Mouse (Mus musculus): Measurements from ENCODE around the gene Rusc2.

DNA sequence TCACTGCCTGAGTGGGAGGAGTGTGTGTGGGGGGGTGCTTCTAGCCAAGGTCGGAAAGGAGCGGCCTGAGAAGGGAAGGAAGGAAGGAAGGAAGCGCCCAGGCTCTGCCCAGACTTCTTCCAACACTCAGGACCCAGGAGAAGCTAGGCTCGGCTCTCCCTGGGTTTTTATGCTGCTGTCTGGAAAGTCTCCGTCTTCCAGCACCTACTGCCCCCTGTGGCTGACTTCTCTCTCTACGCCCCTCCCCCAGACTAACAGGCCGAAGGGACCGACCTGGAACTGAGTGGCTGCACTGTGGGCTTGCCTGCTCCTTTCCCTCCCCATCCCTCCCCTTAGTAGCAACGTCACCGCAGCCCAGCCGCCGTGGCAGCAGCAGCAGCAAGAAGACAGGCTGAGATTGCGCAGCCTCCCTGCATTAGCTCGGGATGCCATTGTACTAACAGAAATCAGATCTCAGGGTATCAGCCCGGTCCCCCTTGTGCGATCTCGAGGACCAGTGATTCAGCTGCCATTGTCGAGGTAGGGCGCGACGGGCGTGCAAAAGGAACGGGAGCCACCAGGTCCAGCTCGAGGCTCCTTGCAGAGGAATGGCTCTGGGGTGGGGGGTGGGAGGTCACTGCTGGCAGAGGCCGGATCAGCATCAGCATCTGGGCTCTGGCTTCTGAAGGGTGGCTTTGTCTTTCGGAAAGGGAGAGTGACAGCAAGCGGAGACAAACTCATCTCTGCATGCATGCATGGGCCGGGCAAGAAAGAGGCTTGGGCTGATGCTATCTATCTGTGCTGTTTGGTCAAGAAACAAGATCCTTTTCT lies 24.6 kb downstream of the Rusc2 start:
- TF ChIP-seq CTCF (IDR thresholded peaks at IDR 0.05; ENCODE audit: low read depth) (peak; percentile 61), EP300 (IDR thresholded peaks at IDR 0.05; ENCODE audit: low read depth) (no peak)

Data from liver, postnatal 0 days (tissue).